8 mouse cellular contexts compared by ENCODE assay signal in the genomic region with DNA sequence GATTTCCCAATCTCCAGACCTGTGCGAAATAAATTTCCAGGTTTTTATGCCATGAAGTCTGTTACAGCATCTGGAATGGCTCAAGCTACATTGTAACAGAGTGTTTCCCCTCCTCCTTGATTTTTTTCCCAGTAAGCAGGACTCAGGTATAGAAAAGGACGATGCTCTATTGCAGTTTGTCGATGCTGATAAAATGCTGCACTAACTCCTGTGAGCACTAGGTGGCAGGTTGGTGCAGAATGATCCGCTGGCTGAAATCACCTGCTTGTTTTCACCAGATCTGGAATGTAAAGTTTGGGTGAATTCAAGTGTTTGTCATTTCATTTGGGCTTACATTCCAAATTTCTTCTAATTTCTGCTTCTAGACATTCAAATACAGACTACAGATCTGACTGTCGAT. TPM values are rescaled to one million over a fixed set of nuclear protein-coding genes. Genes with fewer than 3 reads are reported as not detected.
DNase-seq lines count a peak whose midpoint lies in the region; ATAC-seq lines count a peak whose summit lies in the region.
"Had no signal": no experiment of that assay in that cellular context is flagged by ENCODE, and none has a peak within 500 bp of the region (broad histone marks: within the 10 kb centered on the region; RNA-seq: fewer than 3 reads in every experiment).

No protein-coding gene starts in this region.

- DNase-seq in kidney, adult 8-10 months: peak; percentile 11 to 38
- DNase-seq in R1 (ENCODE audit: low read depth, low spot score): peak; percentile 66
- DNase-seq in forebrain, embryonic 14.5 days (ENCODE audit: low spot score): peak; percentile 67
- peak; percentile 56 to 58 for DNase-seq in layer of hippocampus, postnatal 10 days (ENCODE audit: low spot score in 2 of 2)
- DNase-seq in neural tube, embryonic 11.5 days (ENCODE audit: low spot score): peak; percentile 36

- no peaks in the 10 kb centered on the region for H3K9me3 ChIP-seq in kidney, embryonic 15.5 days (replicated peaks)
- H3K9me3 ChIP-seq in forebrain, embryonic 14.5 days (replicated peaks; ENCODE audit: control insufficient read depth, low read length): no peaks in the 10 kb centered on the region
- no peaks in the 10 kb centered on the region for H3K9me3 ChIP-seq in neural tube, embryonic 11.5 days (ENCODE audit: control insufficient read depth, low read length)
- H3K9me3 ChIP-seq: lung, embryonic 15.5 days had no signal

- H3K36me3 ChIP-seq in kidney, embryonic 15.5 days: no peaks in the 10 kb centered on the region
- no peaks in the 10 kb centered on the region for H3K36me3 ChIP-seq in forebrain, embryonic 14.5 days (ENCODE audit: control insufficient read depth, insufficient read depth, low read length)
- no peaks in the 10 kb centered on the region for H3K36me3 ChIP-seq in neural tube, embryonic 11.5 days (ENCODE audit: control insufficient read depth, insufficient read depth, low read length)
- H3K36me3 ChIP-seq: lung, embryonic 15.5 days had no signal

- no peak overlapping the region for H3K9ac ChIP-seq in kidney, embryonic 15.5 days
- H3K9ac ChIP-seq in forebrain, embryonic 14.5 days (ENCODE audit: low read length): no peak overlapping the region
- H3K9ac ChIP-seq in neural tube, embryonic 11.5 days (ENCODE audit: low read length): no peak overlapping the region
- H3K9ac ChIP-seq: lung, embryonic 15.5 days had no signal

- WGBS in kidney, embryonic 15.5 days: 7% methylated on average over 5 of the region's 5 CpGs
- WGBS in forebrain, embryonic 14.5 days: 3% methylated on average over 5 of the region's 5 CpGs
- WGBS in neural tube, embryonic 11.5 days: 10% methylated on average over 5 of the region's 5 CpGs

- no peaks in the 10 kb centered on the region for H3K4me1 ChIP-seq in kidney, embryonic 15.5 days
- H3K4me1 ChIP-seq in forebrain, embryonic 14.5 days (ENCODE audit: control insufficient read depth, insufficient read depth, low read length): no peaks in the 10 kb centered on the region
- H3K4me1 ChIP-seq in neural tube, embryonic 11.5 days (ENCODE audit: control insufficient read depth, insufficient read depth, low read length): no peaks in the 10 kb centered on the region
- H3K4me1 ChIP-seq: lung, embryonic 15.5 days had no signal

- no peaks in the 10 kb centered on the region for H3K27me3 ChIP-seq in kidney, embryonic 15.5 days
- no peaks in the 10 kb centered on the region for H3K27me3 ChIP-seq in forebrain, embryonic 14.5 days (replicated peaks; ENCODE audit: control insufficient read depth, insufficient read depth, low read length)
- no peaks in the 10 kb centered on the region for H3K27me3 ChIP-seq in neural tube, embryonic 11.5 days (ENCODE audit: control insufficient read depth, insufficient read depth, low read length)
- H3K27me3 ChIP-seq: lung, embryonic 15.5 days had no signal

- no peak for ATAC-seq in kidney, embryonic 15.5 days (replicated peaks; ENCODE audit: low FRiP score)
- peak; percentile 96 for ATAC-seq in CD4-positive, CD25-positive, alpha-beta regulatory T cell, adult 4 months
- peak; percentile 63 for ATAC-seq in forebrain, embryonic 14.5 days
- no peak for ATAC-seq in neural tube, embryonic 11.5 days (ENCODE audit: insufficient read depth, low FRiP score, low TSS enrichment)

- no peak overlapping the region for H3K4me2 ChIP-seq in kidney, embryonic 15.5 days
- no peak overlapping the region for H3K4me2 ChIP-seq in forebrain, embryonic 14.5 days (ENCODE audit: low read length)
- H3K4me2 ChIP-seq in neural tube, embryonic 11.5 days (ENCODE audit: low read depth): no peak overlapping the region
- H3K4me2 ChIP-seq: lung, embryonic 15.5 days had no signal

- H3K27ac ChIP-seq in kidney, embryonic 15.5 days: no peak overlapping the region
- no peak overlapping the region for H3K27ac ChIP-seq in forebrain, embryonic 14.5 days (ENCODE audit: low read depth, low read length)
- H3K27ac ChIP-seq in neural tube, embryonic 11.5 days (ENCODE audit: low read depth, low read length): no peak overlapping the region
- H3K27ac ChIP-seq: lung, embryonic 15.5 days had no signal

- no peak overlapping the region for H3K4me3 ChIP-seq in kidney, embryonic 15.5 days (replicated peaks)
- no peak overlapping the region for H3K4me3 ChIP-seq in forebrain, embryonic 14.5 days (ENCODE audit: low read depth, low read length)
- no peak overlapping the region for H3K4me3 ChIP-seq in neural tube, embryonic 11.5 days (ENCODE audit: low read depth, low read length)
- H3K4me3 ChIP-seq: lung, embryonic 15.5 days had no signal

RNA-seq across cellular contexts. Expression of a gene that starts 9.0 kb away (rescaled TPM):
- 17.8 and 18.0 TPM in 2 replicates for polyA plus RNA-seq in kidney, embryonic 15.5 days (2015; fragmentation: Nextera tagmentation; extraction: Ambion mirVana)
- polyA plus RNA-seq in CD4-positive, CD25-positive, alpha-beta regulatory T cell, adult 4 months (2017; shearing (Covaris generic)): 10 to 100 TPM; 11.0 to 11.8 TPM
- polyA plus RNA-seq in forebrain, embryonic 14.5 days (2014; fragmentation: Nextera tagmentation; extraction: Ambion mirVana): 10.2 and 14.7 TPM in 2 replicates
- total RNA-seq in layer of hippocampus, postnatal 10 days (2021): 10 to 100 TPM; 13.4 to 16.2 TPM
- 10.6 and 11.5 TPM in 2 replicates for polyA plus RNA-seq in neural tube, embryonic 11.5 days (2014; fragmentation: Nextera tagmentation; extraction: Ambion mirVana)

RNA-seq across cellular contexts. Expression of a gene that starts 18.5 kb away (rescaled TPM):
- 6.2 and 6.9 TPM in 2 replicates for polyA plus RNA-seq in kidney, embryonic 15.5 days (2015; fragmentation: Nextera tagmentation; extraction: Ambion mirVana)
- not detected for polyA plus RNA-seq in CD4-positive, CD25-positive, alpha-beta regulatory T cell, adult 4 months (2017; shearing (Covaris generic))
- 1.5 and 2.1 TPM in 2 replicates for polyA plus RNA-seq in forebrain, embryonic 14.5 days (2014; fragmentation: Nextera tagmentation; extraction: Ambion mirVana)
- 1 to 10 TPM; 5.2 to 5.3 TPM for total RNA-seq in layer of hippocampus, postnatal 10 days (2021)
- 3.8 and 5.0 TPM in 2 replicates for polyA plus RNA-seq in neural tube, embryonic 11.5 days (2014; fragmentation: Nextera tagmentation; extraction: Ambion mirVana)

Comparison
In these comparisons a context has a peak if more than half of its experiments do, and no peak if none do; other contexts are left out.
1. ATAC-seq: peak in CD4-positive, CD25-positive, alpha-beta regulatory T cell, adult 4 months (single experiment) and forebrain, embryonic 14.5 days (single experiment); none in kidney, embryonic 15.5 days (single experiment) and neural tube, embryonic 11.5 days (single experiment).
2. Peak in every context shown above with its lines, with median percentiles within 50 percentile points of each other: DNase-seq.